ENCODE assay signal across 8 mouse cellular contexts in the genomic region with DNA sequence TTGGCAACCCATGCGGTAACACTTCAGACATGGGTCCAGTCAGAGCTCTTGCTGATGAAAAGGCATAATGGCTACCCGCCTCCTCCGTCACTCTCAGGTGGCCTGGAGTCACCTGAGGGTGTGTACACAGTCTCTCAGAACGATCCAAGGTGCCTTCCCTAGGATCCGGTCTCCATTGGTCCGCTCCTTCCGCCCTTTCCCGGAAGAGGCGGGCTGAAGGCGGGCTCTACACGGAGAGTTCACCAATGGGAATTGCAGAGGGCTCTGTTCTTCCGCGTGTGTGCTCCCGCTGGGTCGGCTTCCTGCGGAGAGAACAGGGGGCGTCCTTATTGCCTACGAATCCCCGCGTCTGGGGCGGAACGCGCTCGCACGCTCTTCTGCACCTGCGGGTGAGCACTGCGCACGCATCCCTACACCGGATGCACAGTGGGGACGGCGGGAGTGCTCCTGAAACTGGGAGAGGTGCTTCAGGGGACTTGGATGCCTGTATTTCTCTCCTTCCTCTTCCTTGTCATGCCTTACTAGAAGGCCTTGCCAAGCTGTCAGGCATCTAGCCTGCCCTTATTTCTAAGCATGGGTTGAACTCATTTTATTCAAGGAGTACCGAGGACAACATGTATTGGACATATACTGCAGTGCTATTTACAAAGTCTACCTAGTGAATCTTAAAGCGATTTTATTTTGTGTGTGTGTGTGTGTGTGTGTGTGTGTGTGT. TPM values are rescaled to one million over a fixed set of nuclear protein-coding genes. Genes with fewer than 3 reads are reported as not detected.
DNase-seq lines count a peak whose midpoint lies in the region; ATAC-seq and TF ChIP-seq lines count a peak whose summit lies in the region.

A gene (plus strand): TSS at position 268 of the 715 bp plus-strand sequence.

- TF ChIP-seq CTCF in ES-Bruce4 (IDR thresholded peaks at IDR 0.05; ENCODE audit: low read depth, low read length) = no peak
- TF ChIP-seq CTCF in liver, postnatal 0 days (IDR thresholded peaks at IDR 0.05; ENCODE audit: low read depth) = peak; percentile 33; the same call in 1 of the 2 replicates

- WGBS in forebrain, embryonic 13.5 days = under 1% methylated on average over 33 of the region's 33 CpGs
- WGBS in large intestine, adult 2 months = under 1% methylated on average over 33 of the region's 33 CpGs
- under 1% methylated on average over 33 of the region's 33 CpGs for WGBS in liver, postnatal 0 days (ENCODE audit: insufficient replicate concordance)
- WGBS in neural tube, embryonic 14.5 days = under 1% methylated on average over 33 of the region's 33 CpGs

- H3K4me3 ChIP-seq in ES-Bruce4 (ENCODE audit: low read depth, low read length) = peak within 1 kb of the TSS; percentile 98
- H3K4me3 ChIP-seq in forebrain, embryonic 13.5 days = peak within 1 kb of the TSS; percentile 71
- peak within 1 kb of the TSS; percentile 74 for H3K4me3 ChIP-seq in liver, postnatal 0 days (ENCODE audit: low read depth, low read length)
- peak within 1 kb of the TSS; percentile 58 for H3K4me3 ChIP-seq in neural tube, embryonic 14.5 days (ENCODE audit: low read depth, low read length)

- H3K9ac ChIP-seq in ES-Bruce4 (ENCODE audit: low read depth, poor library complexity, severe bottlenecking) = peak within 1 kb of the TSS; percentile 80
- peak within 1 kb of the TSS; percentile 83 for H3K9ac ChIP-seq in forebrain, embryonic 13.5 days
- peak within 1 kb of the TSS; percentile 73 for H3K9ac ChIP-seq in liver, postnatal 0 days (replicated peaks)
- H3K9ac ChIP-seq in neural tube, embryonic 14.5 days (replicated peaks; ENCODE audit: low read depth, low read length) = peak within 1 kb of the TSS; percentile 68

- peak; percentile 100 for ATAC-seq in cerebellum, adult (ENCODE audit: insufficient number of reproducible peaks, low FRiP score, low TSS enrichment)
- peak; percentile 100 for ATAC-seq in forebrain, embryonic 13.5 days
- peak; percentile 99 for ATAC-seq in liver, postnatal 0 days
- ATAC-seq in neural tube, embryonic 14.5 days (ENCODE audit: low read depth) = peak; percentile 100

- no peaks in the 10 kb centered on the region for H3K4me1 ChIP-seq in ES-Bruce4 (ENCODE audit: control insufficient read depth, insufficient read depth, low read length)
- peaks cover 11% of the 10 kb centered on the region for H3K4me1 ChIP-seq in forebrain, embryonic 13.5 days
- H3K4me1 ChIP-seq in liver, postnatal 0 days (ENCODE audit: insufficient read depth) = peaks cover 14% of the 10 kb centered on the region
- peaks cover 4% of the 10 kb centered on the region for H3K4me1 ChIP-seq in neural tube, embryonic 14.5 days (ENCODE audit: control insufficient read depth, insufficient read depth, low read length)

- no peaks in the 10 kb centered on the region for H3K9me3 ChIP-seq in ES-Bruce4 (replicated peaks; ENCODE audit: control insufficient read depth, insufficient read depth, low read length, poor library complexity, severe bottlenecking)
- no peaks in the 10 kb centered on the region for H3K9me3 ChIP-seq in forebrain, embryonic 13.5 days (replicated peaks)
- no peaks in the 10 kb centered on the region for H3K9me3 ChIP-seq in liver, postnatal 0 days (ENCODE audit: low read length)
- H3K9me3 ChIP-seq in neural tube, embryonic 14.5 days (ENCODE audit: control insufficient read depth, low read length) = no peaks in the 10 kb centered on the region

- intact Hi-C loops in heart, postnatal 10 days (cut with DNase I) = loop anchor here (5.0 kb wide), 1 partner anchor 45 kb away; no protein-coding TSS in a partner anchor

- H3K27me3 ChIP-seq in ES-Bruce4 (ENCODE audit: control insufficient read depth, insufficient read depth, low read length, poor library complexity, severe bottlenecking) = no peaks in the 10 kb centered on the region
- H3K27me3 ChIP-seq in forebrain, embryonic 13.5 days = no peaks in the 10 kb centered on the region
- H3K27me3 ChIP-seq in liver, postnatal 0 days (ENCODE audit: insufficient read depth, low read length) = no peaks in the 10 kb centered on the region
- H3K27me3 ChIP-seq in neural tube, embryonic 14.5 days (ENCODE audit: control insufficient read depth, insufficient read depth, low read length) = no peaks in the 10 kb centered on the region

- H3K36me3 ChIP-seq in ES-Bruce4 (ENCODE audit: control insufficient read depth, insufficient read depth, low read length, poor library complexity, severe bottlenecking) = peaks cover 9% of the 10 kb centered on the region
- H3K36me3 ChIP-seq in forebrain, embryonic 13.5 days (ENCODE audit: poor library complexity, severe bottlenecking) = peaks cover 15% of the 10 kb centered on the region
- peaks cover 9% of the 10 kb centered on the region for H3K36me3 ChIP-seq in liver, postnatal 0 days (replicated peaks; ENCODE audit: insufficient read depth, low read length)
- H3K36me3 ChIP-seq in neural tube, embryonic 14.5 days (ENCODE audit: control insufficient read depth, insufficient read depth, low read length) = peaks cover 6% of the 10 kb centered on the region; the same call in 1 of the 2 replicates

- TF ChIP-seq POLR2A in ES-Bruce4 (IDR thresholded peaks at IDR 0.05; ENCODE audit: insufficient read depth, low read length) = peak; percentile 86

- peak within 1 kb of the TSS; percentile 67 for H3K4me2 ChIP-seq in forebrain, embryonic 13.5 days
- peak within 1 kb of the TSS; percentile 77 for H3K4me2 ChIP-seq in liver, postnatal 0 days (ENCODE audit: low read depth, low read length)
- peak within 1 kb of the TSS; percentile 67 for H3K4me2 ChIP-seq in neural tube, embryonic 14.5 days (ENCODE audit: low read depth, low read length)

- peak; percentile 89 to 92 for DNase-seq in heart, postnatal 10 days
- peak; percentile 98 for DNase-seq in large intestine, adult 2 months (ENCODE audit: low read depth, low spot score)
- peak; percentile 95 for DNase-seq in liver, postnatal 0 days
- DNase-seq in testis, postnatal 10 days (ENCODE audit: low spot score) = peak; percentile 84

- peak within 1 kb of the TSS; percentile 74 for H3K27ac ChIP-seq in ES-Bruce4 (ENCODE audit: insufficient read depth, low read length)
- H3K27ac ChIP-seq in forebrain, embryonic 13.5 days = peak within 1 kb of the TSS; percentile 87
- H3K27ac ChIP-seq in liver, postnatal 0 days (ENCODE audit: low read depth) = peak within 1 kb of the TSS; percentile 86
- H3K27ac ChIP-seq in neural tube, embryonic 14.5 days (ENCODE audit: low read depth, low read length) = peak within 1 kb of the TSS; percentile 81

- TF ChIP-seq EP300 in ES-Bruce4 (IDR thresholded peaks at IDR 0.05; ENCODE audit: insufficient read depth, low read depth, low read length) = no peak; the same call in 1 of the 2 replicates
- no peak; the same call in 1 of the 2 replicates for TF ChIP-seq EP300 in liver, postnatal 0 days (IDR thresholded peaks at IDR 0.05; ENCODE audit: low read depth)

RNA-seq across cellular contexts. Expression of the gene that starts here (rescaled TPM):
- 9.2 and 14.6 TPM in 2 replicates for polyA plus RNA-seq in ES-Bruce4 (2011; ENCODE audit: insufficient read depth, insufficient read length, low read depth, missing spikeins)
- polyA plus RNA-seq in forebrain, embryonic 13.5 days (2015; fragmentation: Nextera tagmentation; extraction: Ambion mirVana) = 17.0 TPM in 2 replicates
- 10 to 100 TPM in 1 of 2 experiments, 1 to 10 TPM in 1; 8.4 to 15.3 TPM for total RNA-seq in heart, postnatal 10 days (2021)
- polyA plus RNA-seq in large intestine, adult 2 months (2012; rRNA removed) = 20.5 and 23.2 TPM in 2 replicates
- polyA plus RNA-seq in liver, postnatal 0 days (2015; fragmentation: Nextera tagmentation; extraction: Ambion mirVana) = 11.9 and 12.4 TPM in 2 replicates
- 15.2 and 18.1 TPM in 2 replicates for polyA plus RNA-seq in neural tube, embryonic 14.5 days (2014; fragmentation: Nextera tagmentation; extraction: Ambion mirVana)

Comparison
In these comparisons a context has a peak if more than half of its experiments do, and no peak if none do; other contexts are left out.
1. Peak in every context shown above with its lines: DNase-seq, ATAC-seq, H3K4me3 ChIP-seq and H3K27ac ChIP-seq.